Mouse (Mus musculus): ENCODE results near the gene V1ra8.
"Not testable (repeated sequence)": the region's sequence is repeated elsewhere in the genome, so short reads cannot be mapped to it uniquely, and the experiment has no call there.

V1ra8 gene

GRCm38 (mm10) chr6:90202493-90202892 lies at the start of gene V1ra8:
TSS of gene V1ra8 (plus strand) at chr6:90202793.
- DNase-seq = not testable (repeated sequence)

GRCm38 (mm10) chr6:90160139-90160538 lies 42.5 kb upstream of the V1ra8 start:
- DNase-seq = peak in 1 of 2 experiments; percentile 1

- DNase-seq = no peak
Observed at GRCm38 (mm10) chr6:90174508-90174907, 28.1 kb upstream of the V1ra8 start, which contains the start of gene Vmn1r52. TSS of gene Vmn1r52 (plus strand) at chr6:90174808.

DNA sequence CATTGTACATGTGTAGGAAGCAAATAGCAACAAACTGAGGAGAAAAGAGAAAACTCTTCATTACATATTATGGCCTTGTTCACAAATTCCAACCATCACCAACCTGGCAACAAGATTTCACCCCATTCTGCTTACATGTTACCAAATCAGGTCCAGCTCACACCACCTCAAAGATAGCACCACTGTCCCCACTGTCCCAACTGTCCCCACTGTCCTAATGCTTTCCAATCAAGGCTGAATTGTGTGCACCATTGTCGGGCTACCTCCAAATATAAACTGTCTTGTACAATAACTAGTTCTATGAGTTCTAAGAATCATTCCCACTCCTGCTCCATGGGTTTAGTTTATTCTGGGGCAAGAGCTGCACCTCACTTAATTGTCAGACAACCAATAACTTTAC lies 21.7 kb downstream of the V1ra8 start, which contains the start of gene Vmn1r53:
Vmn1r53 (minus strand) TSS at position 101 of the 400 bp plus-strand sequence.
- DNase-seq = no peak

GRCm38 (mm10) chr6:90232114-90232513 lies 29.5 kb downstream of the V1ra8 start:
- not testable (repeated sequence) for DNase-seq

DNA sequence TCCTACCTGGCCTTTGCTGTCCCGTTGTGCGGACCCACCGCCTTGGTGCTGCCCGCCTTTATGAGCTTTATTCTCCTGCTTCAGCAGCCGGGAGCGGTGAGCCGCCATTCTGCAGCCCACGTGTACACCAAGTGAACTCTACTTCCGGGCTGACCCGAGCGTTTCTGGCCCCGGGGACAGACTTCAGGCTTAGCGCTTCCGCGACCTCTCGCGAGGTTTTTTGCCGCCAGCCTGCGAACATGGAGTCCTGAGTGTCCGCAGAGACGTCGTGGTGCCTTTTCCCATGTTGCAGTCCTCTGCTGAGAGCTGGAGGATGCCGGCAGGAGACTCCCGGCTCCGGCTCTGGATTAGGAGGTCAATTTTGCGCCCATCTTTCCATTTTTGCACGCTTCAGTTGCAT lies 30.1 kb downstream of the V1ra8 start:
- no peak for DNase-seq

GRCm38 (mm10) chr6:90244019-90244418 lies 41.4 kb downstream of the V1ra8 start:
- DNase-seq = no peak

DNA sequence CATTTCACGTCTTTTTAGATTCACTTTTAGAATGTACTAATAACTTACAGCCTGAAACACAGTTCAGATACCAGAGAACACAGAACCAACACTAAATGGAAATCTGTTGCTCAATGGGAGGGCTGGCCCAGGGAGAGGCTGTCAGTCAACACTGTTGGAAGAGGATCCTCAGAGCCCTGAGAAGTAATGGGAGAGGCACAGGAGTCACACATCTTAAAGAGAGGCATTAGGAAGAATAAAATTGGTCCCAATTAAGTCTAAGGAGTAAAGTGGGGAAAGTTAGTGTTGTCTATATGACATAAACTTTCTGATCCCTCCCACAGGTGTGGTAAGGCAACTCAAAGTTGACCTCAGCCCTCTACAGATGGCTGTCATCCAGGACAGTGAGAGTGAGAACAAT lies 43.4 kb downstream of the V1ra8 start, which contains the start of gene Vmn1r54:
Vmn1r54 (plus strand) TSS at position 301 of the 400 bp plus-strand sequence.
- DNase-seq = no peak

Data from kidney, adult 8-10 months (tissue).